Mouse (Mus musculus): ENCODE results near the gene Ptpn11.
A peak's percentile ranks its signal among the peaks of the same experiment; 100 is the strongest.
"Not testable (repeated sequence)": the region's sequence is repeated elsewhere in the genome, so short reads cannot be mapped to it uniquely, and the experiment has no call there.

Ptpn11 gene

DNA sequence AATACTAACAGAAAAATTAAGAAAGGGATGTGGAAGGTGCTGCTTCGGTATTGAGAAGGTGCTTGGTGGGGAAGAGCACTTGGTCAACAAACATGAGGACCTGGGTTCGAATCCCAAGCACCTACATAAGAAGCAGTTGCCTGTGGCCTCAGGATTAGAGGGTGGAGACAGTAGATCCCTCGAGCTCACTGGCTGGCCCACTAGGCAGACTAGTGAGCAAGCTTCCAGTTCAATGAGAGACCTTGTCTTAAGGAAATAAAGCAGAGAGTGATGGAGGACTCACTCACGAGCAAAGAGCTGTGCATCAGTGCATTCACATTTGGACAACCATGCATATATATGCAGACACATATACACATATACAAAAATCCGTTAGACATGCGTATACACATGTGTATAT, 20.9 kb upstream of the Ptpn11 start:
- no peak for DNase-seq

GRCm38 (mm10) chr5:121210601-121210924, 19.4 kb upstream of the Ptpn11 start:
- DNase-seq, result no peak

DNA sequence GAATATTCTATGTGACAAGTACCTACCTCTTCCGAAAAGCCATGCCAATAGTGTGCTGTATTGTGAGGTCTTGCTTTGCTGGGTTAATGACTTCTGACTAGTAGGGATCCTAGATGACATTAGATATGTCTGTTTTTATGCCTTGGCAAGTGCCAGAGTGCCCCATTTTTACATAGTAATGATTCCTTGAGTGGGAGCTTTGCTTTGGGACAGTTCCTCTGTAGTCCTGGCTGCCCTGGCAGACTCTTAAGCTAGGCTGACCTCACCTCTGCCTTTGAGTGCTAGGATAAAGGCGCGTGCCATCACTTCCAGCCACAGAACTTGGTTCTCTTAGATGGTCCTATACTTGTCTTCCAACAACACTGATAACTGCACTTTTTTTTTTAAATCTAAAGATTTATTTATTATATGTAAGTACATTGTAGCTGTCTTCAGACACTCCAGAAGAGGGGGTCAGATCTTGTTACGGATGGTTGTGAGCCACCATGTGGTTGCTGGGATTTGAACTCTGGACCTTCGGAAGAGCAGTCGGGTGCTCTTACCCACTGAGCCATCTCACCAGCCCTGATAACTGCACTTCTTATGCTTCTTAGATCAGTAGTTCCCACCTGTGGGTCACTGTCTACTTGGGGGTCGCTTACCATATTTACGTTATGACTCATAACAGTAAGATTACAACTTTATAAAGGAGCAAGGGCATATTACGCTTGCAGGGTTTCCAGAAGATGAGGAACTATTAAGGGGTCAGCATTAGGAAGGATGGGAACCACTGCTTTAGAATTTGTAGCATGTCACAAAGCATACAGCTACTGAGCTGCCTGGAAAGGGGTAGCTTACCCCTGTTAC, 18.8 kb upstream of the Ptpn11 start:
- DNase-seq, result no peak

DNA sequence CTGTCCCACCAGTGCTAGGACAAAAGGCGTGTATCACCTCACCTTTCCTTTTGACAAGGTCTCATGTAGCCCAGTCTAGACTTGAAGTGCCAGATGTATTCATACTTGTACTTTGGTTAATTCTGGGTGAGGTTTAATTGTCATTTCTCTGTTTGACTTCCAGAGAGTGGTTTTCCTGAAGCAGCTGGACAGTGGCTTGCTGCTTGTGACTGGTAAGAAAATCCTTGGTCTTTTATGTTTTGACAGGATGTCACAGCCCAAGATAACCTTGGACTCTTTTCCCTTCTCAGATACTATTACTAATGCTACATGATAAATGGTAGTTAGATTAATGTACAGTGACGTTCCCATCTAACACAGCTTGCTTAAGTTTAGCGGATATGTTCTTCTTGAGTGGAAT, 15.8 kb upstream of the Ptpn11 start:
- no peak for DNase-seq

DNA sequence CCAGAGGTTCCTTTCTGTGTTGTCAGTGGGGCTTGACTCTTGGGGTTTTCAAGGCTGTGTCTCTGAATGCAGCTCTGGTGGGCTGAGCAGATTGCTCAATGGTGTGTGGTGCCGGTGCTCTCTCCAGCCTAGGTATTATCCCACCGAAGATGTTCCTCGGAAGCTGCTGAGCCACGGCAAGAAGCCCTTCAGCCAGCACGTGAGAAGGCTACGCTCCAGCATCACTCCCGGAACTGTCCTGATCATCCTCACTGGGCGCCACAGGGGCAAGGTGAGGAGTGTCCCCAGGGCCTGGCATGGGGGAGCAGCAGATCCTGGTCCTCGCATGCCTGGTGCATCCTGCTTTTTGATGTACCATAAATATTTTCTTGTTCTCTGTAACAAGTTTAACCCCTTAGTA, 15.3 kb upstream of the Ptpn11 start:
- DNase-seq, result no peak

DNA sequence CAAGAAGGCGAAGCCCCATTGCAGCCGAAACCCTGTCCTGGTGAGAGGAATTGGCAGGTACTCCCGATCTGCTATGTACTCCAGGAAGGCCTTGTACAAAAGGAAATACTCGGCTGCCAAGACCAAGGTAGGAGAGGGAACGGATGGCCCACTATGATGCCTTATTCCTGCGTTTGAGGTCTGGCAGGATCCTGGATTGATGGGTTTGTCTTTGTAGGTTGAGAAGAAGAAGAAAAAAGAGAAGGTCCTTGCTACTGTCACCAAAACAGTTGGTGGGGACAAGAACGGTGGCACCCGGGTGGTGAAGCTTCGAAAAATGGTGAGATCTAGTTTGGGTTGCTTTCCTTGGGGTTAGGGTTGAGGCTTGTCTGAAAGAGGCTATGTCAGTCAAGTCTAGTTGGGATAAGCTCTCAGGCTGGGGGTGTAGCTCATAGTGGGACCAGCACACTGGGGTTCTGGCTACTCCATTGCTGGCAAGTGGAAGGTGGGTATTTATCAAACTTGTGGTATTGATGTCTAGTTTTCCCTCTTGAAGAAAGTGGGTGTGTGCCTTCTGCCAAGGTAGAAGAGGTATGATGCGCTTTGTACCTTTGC, 14.4 kb upstream of the Ptpn11 start:
- not testable (repeated sequence) for DNase-seq

DNA sequence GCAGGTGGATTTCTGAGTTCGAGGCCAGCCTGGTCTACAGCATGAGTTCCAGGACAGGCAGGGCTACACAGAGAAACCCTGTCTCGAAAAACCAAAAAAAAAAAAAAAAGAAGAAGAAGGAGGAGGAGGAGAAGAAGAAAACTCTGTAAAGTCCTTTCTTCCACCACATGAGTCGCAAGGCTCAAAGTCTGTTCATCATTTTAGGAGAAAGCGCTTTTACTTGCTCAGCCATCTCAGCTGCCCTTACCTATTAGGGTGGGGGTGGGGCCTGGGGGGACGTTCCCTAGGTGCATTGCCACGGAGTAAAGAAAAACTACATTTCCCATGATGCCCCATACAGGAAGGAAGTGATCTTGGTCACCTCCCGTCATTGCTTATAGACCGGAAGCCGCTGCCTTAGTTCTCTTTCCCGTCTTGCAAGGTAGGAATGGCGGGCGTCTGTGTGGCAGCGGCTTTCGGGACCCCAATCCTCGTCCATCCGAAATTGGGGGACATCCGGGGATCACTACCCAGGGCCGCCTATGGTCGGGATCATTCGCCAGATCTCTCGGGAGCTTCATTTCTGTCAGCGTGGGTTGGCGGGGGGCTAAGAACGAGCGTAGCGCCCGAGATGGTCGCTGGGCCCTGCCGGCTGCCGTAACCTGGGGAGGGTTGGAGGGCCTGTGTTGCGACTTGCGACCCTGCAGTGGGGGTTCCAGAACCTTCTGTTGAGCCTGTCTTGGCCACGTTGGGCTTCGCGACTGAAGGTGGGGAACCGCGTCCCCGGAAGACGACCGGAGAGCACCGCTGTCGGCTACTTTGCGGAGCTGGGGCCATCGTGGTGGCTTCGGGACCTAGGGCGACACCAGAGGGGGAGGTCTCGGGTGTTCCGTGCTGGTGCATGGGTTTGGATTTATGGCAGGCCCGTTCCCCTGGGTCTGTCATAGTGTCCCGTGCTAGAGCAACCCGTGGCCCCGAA, 13.2 kb upstream of the Ptpn11 start, which contains the start of gene Rpl6:
TSS of gene Rpl6 (plus strand) at position 350 of the 958 bp plus-strand sequence.
- DNase-seq, result peak; percentile 86

DNA sequence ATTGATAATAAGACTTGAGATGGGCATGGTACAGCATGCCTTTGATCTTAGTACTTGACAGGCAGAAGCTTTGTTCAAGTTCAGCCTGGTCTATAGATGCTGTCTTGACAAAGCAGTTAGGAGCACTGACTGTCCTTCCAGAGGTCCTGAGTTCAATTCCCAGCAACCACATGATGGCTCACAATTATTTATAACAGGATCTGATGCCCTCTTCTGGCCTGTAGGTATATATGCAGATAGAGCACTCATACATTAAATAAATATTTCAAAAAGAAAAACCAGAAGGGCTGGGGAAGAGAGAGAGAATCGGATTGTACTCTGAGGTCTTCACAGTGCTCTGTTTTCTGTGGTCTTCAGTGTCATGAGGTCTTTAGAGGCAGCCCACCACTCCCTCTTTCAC, 11.3 kb upstream of the Ptpn11 start:
- DNase-seq, result no peak

GRCm38 (mm10) chr5:121201739-121202138, 10.5 kb upstream of the Ptpn11 start:
- DNase-seq, result no peak

DNA sequence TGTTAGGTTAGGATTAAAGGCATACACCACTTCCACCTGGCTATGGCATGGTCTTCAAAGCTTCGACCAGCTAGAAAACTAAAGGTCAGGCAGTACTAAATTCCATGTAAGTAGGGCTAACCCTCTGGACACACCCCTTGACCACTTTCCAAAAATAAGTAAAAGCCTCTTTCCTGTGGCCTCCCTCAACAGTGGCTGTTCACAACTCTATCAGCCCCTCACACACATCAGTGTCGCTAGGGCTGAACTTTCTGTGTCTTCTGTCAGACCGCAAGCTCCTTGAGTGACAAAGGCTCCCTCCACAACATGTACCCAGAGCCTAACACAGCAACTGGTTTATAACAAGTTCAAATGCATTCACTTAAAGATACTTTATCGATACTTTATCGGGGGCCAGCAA, 7.2 kb upstream of the Ptpn11 start:
- DNase-seq, result no peak

DNA sequence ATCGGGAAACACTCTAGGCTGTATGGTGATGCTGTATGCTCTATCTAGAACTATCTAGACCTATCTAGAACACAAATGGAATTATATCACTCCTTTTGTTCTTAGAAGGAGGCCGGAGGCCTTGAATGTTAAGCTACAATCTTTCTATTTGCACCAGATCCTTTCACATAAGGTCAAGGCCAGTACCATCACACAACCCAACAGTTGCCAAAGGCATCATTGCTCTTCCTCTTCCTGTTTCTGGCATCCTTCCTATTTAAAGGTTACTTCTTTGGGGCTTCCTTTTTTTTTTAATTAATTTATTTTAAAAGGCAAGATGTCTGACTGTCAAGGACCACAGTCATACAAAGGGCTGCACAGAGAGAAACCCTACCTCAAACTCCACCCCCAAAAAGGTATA, 6.1 kb upstream of the Ptpn11 start:
- no peak for DNase-seq

DNA sequence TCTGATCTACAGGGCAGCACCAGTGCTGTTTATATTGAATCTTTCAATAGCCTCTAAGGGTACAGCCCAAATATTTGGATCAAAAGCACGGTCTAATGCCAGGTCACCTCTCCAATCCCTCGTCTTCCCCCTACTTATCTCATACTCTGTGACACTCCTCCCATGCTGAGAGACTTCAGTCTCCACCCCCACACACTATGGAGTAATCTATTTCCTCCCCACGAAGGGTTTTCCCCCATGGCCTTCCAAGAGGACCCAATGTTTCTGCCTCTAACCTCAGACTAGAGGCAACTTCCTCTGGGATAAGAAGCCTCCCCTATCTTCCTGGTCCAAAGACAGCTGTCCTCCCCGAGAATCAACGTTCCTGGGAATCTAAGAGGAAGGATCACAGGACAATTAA, 5.6 kb upstream of the Ptpn11 start:
- DNase-seq, result no peak

DNA sequence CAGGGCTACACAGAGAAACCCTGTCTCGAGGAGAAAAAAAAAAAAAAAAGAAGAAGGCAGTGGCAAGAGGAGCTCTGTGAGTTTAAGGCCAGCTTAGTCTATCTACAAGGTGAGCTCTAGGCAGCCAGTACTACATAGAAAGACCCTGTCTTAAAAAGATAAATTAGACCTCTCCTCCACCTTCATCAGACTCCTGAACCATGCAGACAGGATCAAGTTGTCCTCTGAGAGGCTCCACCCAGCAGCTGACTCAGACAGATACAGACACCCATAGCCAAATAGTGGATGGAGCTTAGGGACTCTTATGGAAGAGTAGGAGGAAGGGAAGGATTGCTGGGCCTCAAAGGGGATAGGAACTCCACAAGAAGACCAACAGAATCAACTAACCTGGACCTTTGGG, 3.0 kb upstream of the Ptpn11 start:
- DNase-seq, result no peak

DNA sequence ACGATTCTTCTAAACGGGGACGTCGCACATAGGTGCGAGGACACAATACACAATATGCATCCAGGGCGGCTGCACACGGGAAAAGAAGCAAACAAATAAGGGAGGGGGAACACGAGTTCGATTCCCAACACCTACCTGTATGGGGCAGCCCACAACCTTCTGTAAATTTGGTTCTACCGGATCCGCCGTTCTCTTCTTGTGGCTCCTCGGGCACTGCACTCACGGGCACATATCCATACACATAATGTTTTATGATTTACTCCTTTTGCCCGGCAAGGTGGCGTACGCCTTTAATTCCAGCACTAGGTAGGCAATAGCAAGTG, 348 bp upstream of the Ptpn11 start:
- no peak for DNase-seq

DNA sequence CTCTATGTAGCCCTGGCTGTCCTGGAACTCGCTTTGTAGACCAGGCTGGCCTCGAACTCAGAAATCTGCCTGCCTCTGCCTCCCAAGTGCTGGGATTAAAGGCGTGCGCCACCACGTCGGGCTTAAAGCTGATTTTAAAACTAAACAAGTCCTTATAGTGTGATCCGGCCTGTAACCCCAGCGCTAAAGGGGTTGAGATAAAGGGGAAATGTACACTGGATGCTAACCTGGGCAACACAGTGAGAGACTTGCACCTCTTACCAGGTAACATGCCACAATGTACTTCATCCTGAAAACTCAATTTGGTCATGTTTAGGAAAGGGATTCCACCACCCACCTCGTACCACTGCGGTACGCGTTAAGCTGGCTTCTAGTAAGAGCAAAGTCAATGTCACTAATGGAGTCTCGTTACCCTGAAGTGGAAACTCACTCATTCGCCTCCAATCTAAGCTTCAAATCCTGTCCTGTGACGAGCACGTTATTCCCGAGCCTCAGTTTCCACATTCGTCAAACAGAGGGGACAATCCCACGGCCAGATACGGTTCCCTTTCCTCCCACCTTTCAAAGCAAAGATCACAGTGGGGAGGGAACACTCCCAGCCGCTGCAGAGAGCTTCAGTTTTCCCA, 874 bp downstream of the Ptpn11 start:
- no peak for DNase-seq

DNA sequence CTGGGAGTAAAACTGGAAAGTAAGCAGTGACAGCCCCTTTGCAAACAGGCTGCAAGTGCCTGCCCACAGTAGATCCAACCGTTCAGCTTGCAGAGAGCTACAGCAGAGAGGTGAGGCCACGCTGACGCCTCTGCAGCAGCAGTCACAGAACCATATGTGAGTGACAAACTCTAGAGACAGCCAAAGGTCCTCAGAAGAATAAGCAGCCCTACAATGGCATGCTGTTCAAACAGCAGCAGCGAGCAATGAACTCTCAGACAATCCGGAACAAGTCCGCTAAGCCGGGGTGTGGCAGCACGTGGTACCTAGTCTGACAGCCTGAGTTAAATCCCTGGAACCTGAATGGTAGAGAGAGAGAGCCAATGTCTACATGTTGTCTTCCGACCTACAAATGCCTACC, 2.0 kb downstream of the Ptpn11 start:
- DNase-seq, result no peak

DNA sequence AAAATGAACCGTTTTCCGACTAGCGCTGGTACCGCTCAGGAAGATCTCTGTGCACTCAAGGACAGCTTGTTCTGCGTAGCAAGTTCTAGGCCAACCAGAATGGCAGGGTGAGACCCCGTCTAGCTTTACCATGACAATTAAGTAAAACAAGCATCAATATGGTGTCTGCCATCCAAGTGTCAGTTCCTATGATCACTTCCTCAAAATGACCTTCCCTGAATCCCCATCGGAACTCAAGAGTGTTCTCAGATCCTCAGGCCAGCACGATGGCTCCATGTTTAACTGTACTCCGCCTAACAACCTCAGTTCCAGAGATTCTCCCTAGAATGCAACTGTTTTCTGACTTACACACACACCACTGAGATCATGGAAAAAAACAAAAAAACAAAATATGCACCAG, 2.9 kb downstream of the Ptpn11 start:
- DNase-seq, result no peak

- DNase-seq, result peak; percentile 50
These were observed 3.6 kb downstream of the Ptpn11 start for GRCm38 (mm10) chr5:121187580-121188001.

DNA sequence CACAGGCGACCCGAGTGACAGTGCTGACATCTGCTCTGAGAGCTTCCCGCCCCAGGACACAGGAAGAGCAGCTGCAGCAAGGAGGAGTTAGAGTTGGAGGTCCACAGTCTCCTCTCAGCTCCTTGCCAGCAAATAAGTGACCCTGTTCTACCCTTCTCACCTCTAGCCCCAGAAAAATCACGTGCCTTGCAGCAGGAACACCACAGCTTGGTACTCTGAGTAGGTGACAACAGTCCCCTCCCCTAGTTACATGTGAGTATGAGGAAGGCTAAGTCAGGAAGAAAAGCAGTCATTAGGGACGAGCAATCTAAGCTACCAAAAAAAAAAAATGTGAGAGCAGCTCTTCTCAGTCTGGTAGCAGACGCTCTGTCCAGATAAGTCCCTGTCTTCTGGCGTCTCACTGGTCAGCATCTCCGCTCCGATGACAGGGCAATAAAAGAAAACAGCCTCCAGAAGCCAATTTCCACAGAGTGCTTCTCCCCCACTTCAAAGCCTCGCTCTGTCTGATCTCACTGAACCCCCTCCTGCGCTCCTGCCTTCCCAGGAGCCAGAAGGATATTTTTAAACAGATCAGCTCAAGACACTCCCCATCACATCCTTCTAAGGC, 6.1 kb downstream of the Ptpn11 start:
- DNase-seq, result peak; percentile 45

- DNase-seq, result no peak
These were observed 6.8 kb downstream of the Ptpn11 start for GRCm38 (mm10) chr5:121184375-121184774.

- DNase-seq, result no peak
These were observed 7.9 kb downstream of the Ptpn11 start for GRCm38 (mm10) chr5:121183269-121183668.

- no peak for DNase-seq
These were observed 11.9 kb downstream of the Ptpn11 start for GRCm38 (mm10) chr5:121179077-121179857.
